Mouse (Mus musculus) stomach, embryonic 14.5 days (tissue): ENCODE results near the gene Bcam. TPM values are rescaled to one million over a fixed set of nuclear protein-coding genes. Genes with fewer than 3 reads are reported as not detected.

Experiments used
- ATAC-seq: fragments of 200-750 bp; cut with Nextera tagmentation; 2 replicates; pipeline ENCODE4 v1.8.0; 2017; ENCODE audit warnings: low read depth, moderate TSS enrichment; ENCODE audit not compliant: insufficient number of reproducible peaks, insufficient read depth, low FRiP score
- H3K27ac ChIP-seq: fragments of 300-500 bp; sonication (generic); 2 replicates; pipeline ENCODE4 v1.5.1; 2014; ENCODE audit warnings: mild to moderate bottlenecking, low read length, moderate library complexity, mixed read lengths
- H3K27me3 ChIP-seq: fragments of 300-500 bp; sonication (generic); 2 replicates; pipeline ENCODE4 v1.6.1; 2014; ENCODE audit warnings: low read length, control low read depth, mixed read lengths; ENCODE audit not compliant: control insufficient read depth, insufficient read depth
- H3K36me3 ChIP-seq: fragments of 300-500 bp; sonication (generic); 2 replicates; pipeline ENCODE4 v1.6.1; 2014; ENCODE audit warnings: mild to moderate bottlenecking, control low read depth, low read length, moderate library complexity, mixed read lengths; ENCODE audit not compliant: control insufficient read depth, insufficient read depth
- H3K4me1 ChIP-seq: fragments of 300-500 bp; sonication (generic); 2 replicates; pipeline ENCODE4 v1.6.1; 2014; ENCODE audit warnings: low read length, control low read depth, mixed read lengths; ENCODE audit not compliant: control insufficient read depth, insufficient read depth
- H3K4me2 ChIP-seq: fragments of 300-500 bp; sonication (generic); replicated peaks from 2 replicates; pipeline ENCODE4 v1.6.1; 2014; ENCODE audit warnings: low read depth, low read length, control low read depth
- H3K4me3 ChIP-seq: fragments of 300-500 bp; sonication (generic); 2 replicates; pipeline ENCODE4 v1.5.1; 2014; ENCODE audit warnings: low read depth, low read length, control low read depth
- H3K9ac ChIP-seq: fragments of 300-500 bp; sonication (generic); replicated peaks from 2 replicates; pipeline ENCODE4 v1.6.1; 2014; ENCODE audit warnings: low read depth, mild to moderate bottlenecking, control low read depth, low read length, moderate library complexity, mixed read lengths
- H3K9me3 ChIP-seq: fragments of 300-500 bp; sonication (generic); 2 replicates; pipeline ENCODE4 v1.6.1; 2016; ENCODE audit warnings: low read depth, low read length, control low read depth; ENCODE audit not compliant: control insufficient read depth
- WGBS: fragments of 180-500 bp; shearing (Covaris S2); extraction: QIAGEN DNeasy Blood & Tissue Kit; methylation state at CpG from one replicate; pipeline ENCODE4 v1.1.7; 2014; 5-methylcytosine and 5-hydroxymethylcytosine counted together
- polyA plus RNA-seq: library from polyadenylated mRNA; unstranded; fragments of >200 nt; fragmentation: Nextera tagmentation; extraction: Ambion mirVana; gene quantifications from 2 replicates; pipeline ENCODE4 v1.2.1, GENCODE M21; 2014

Bcam gene
- polyA plus RNA-seq, 1 experiment from 2014 or later, result 156 TPM

DNA sequence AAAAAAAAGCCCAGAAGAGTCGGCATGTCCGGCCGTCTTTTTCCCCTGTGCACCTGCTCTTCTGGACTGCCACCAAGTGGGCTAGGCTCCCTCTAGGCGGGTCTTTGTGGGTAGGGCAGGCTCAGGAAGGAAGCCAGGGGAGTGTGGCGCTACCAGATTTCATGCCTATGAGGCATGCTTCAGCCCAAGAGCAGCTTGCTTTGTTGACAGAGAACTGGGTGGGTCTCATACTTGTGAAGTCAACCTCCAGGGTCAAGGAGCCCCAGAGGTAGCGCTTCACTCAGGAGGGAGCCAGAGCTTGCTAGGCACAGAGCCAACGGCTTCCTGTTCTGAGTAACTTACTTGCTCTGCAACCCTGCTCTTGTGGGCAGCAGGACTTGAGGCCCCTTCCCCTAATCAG, 17.2 kb downstream of the Bcam start:
- H3K27me3 ChIP-seq, result no peaks in the 10 kb centered on the region
- no peak overlapping the region for H3K4me2 ChIP-seq
- H3K27ac ChIP-seq, result 0 out of 2 replicates have a peak overlapping the region, but pooled peaks have one; percentile 33
- WGBS, result 69% methylated on average over 7 of the region's 7 CpGs
- H3K9me3 ChIP-seq, result no peaks in the 10 kb centered on the region
- 0 out of 2 replicates have a peak, but pooled peaks cover 2% of the 10 kb centered on the region for H3K36me3 ChIP-seq
- ATAC-seq, result no peak
- H3K4me3 ChIP-seq, result no peak overlapping the region
- no peak overlapping the region for H3K9ac ChIP-seq
- H3K4me1 ChIP-seq, result peaks cover 15% of the 10 kb centered on the region; the same call in 1 of the 2 replicates

DNA sequence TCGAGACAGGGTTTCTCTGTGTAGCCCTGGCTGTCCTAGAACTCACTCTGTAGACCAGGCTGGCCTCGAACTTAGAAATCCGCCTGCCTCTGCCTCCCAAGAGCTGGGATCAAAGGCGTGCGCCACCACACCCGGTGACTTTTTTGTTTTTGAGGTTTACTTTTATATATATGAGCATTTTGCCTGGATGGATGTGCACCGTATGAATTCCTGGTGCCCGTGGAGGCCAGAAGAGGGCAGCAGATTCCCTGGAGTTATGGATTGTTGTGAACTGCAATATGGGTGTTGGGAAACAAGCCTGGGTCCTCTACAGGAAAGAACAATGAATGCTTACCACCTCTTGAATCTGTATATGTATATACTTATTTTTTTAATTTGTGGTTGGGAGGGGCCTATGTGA, 18.2 kb downstream of the Bcam start:
- WGBS, result 75% methylated on average over 8 of the region's 8 CpGs
- H3K4me2 ChIP-seq, result no peak overlapping the region
- no peak overlapping the region for H3K4me3 ChIP-seq
- H3K9ac ChIP-seq, result no peak overlapping the region
- H3K27ac ChIP-seq, result no peak overlapping the region
- no peaks in the 10 kb centered on the region for H3K9me3 ChIP-seq
- ATAC-seq, result no peak
- H3K4me1 ChIP-seq, result peaks cover 22% of the 10 kb centered on the region; the same call in 1 of the 2 replicates
- no peaks in the 10 kb centered on the region for H3K36me3 ChIP-seq
- no peaks in the 10 kb centered on the region for H3K27me3 ChIP-seq

DNA sequence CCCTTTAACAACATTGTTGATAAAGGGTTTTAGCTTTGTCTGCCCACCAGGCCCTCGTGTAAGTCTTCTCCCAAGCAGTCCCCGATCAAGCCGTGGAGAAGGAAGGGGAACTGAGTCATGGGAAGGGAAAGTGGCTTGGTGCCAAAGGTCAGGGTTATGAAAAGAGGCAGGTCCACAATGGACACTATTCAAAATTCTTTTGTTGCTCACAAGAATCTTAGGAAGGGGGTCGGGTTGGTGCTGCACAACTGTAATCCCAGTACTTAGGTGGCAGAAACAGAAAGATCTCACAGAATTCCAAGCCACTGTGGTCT, 19.8 kb downstream of the Bcam start:
- H3K27ac ChIP-seq, result peak overlapping the region; percentile 84; the same call in 1 of the 2 replicates
- WGBS, result 53% methylated on average over 4 of the region's 4 CpGs
- no peak for ATAC-seq
- H3K36me3 ChIP-seq, result no peaks in the 10 kb centered on the region
- H3K27me3 ChIP-seq, result no peaks in the 10 kb centered on the region
- H3K9me3 ChIP-seq, result no peaks in the 10 kb centered on the region
- H3K4me3 ChIP-seq, result no peak overlapping the region
- peak overlapping the region; percentile 50; the same call in 1 of the 2 replicates for H3K4me2 ChIP-seq
- no peak overlapping the region for H3K9ac ChIP-seq
- peaks cover 35% of the 10 kb centered on the region for H3K4me1 ChIP-seq

DNA sequence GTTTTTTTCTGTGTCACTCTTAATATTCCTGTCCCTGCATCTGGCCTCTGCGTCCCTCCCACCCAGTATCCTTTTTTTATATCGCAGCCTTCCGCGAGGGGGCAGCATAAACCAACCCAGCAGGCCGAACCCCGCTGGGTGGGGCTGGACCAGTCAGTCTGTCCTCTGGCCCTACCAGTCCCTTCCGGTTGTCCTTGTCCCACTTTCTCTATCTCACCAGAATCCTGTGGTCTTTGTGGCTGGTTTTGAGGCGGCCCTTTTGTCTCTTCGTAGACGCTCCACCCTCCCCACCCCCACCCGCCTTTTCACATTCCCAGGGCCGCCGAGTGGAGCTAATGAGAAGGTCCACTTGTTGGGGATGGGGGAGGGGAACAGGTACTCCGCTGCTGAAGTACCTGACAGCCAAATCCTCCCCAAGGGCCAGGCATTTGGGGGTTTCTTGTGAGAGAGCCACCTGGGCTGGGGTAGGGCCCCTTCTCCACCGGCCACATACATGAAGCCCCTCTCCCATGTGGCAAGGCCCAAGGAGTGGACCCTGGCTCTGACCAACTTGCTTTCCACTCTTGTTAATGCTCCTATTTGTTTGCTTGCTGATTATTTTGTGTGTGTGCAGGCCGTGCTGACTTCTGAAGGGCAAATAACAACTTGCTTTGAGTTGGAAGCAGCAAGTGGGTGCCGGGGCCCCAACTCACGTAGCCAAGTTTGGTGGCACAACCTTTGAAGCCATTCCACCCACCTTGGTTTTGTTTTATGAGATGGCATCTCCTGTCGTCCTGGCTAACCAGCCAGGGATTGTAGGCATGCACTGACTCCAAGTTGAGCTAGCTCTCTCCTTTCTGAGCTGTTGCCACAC, 20.4 kb downstream of the Bcam start, which contains the start of gene Nectin2:
Gene Nectin2 (minus strand): TSS at position 267 of the 853 bp plus-strand sequence.
- H3K4me2 ChIP-seq, result peak within 1 kb of the TSS; percentile 82

DNA sequence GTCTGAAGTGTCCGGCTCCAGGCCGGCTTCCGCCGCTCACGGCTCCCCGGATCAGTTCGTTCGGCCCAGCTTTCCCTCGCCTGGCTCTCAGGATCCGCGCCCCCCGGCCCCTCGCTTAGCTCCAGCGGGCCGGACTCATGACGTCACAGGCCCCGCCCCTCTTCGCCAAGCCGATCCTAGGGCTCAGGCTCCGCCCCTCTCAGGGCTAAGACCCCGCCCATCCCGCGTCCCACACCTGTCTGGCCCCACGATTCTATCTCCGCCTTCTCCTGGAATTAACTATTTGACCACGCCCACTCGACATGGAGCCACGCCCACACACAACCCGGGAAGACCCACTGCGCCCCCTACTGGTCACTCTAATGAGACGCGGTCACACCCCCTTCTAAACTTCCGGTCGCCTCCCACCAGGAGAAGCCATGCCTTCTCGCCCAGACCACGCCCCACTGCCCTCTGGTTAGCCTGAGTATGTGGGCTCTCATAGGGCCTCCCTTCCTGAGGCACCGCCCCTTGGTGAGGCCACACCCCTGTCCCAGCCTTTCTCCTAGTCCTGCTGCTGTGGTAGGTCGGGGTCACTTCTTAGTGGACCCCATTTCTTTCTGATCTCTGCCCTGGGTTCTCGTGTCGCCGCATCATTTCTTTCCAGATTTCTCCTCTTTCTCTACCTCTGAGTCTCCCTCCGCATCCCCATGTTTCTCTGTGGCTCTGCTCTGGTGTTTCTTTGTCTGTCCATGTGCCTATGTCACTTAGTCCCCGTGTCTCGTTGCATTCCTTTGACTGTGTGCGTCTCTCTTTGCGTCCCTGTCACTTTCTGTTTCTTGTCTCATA, 21.2 kb downstream of the Bcam start:
- Histone ChIP-seq H3K27me3 (no peaks in the 10 kb centered on the region), H3K36me3 (no peaks in the 10 kb centered on the region; the same call in 1 of the 2 replicates), H3K4me1 (peaks cover 42% of the 10 kb centered on the region), H3K9me3 (no peaks in the 10 kb centered on the region), H3K4me3 (peak overlapping the region; percentile 89), H3K27ac (peak overlapping the region; percentile 97), H3K4me2 (peak overlapping the region; percentile 82), H3K9ac (peak overlapping the region; percentile 95)
- ATAC-seq, result peak; percentile 90
- WGBS, result under 1% methylated on average over 46 of the region's 46 CpGs

More for the DNA sequence above, 20.4 kb downstream of the Bcam start, which contains the start of gene Nectin2:
- peak; percentile 74 for ATAC-seq
- Histone ChIP-seq H3K9ac (peak within 1 kb of the TSS; percentile 95), H3K4me3 (peak within 1 kb of the TSS; percentile 89), H3K36me3 (no peaks in the 10 kb centered on the region; the same call in 1 of the 2 replicates), H3K27ac (peak within 1 kb of the TSS; percentile 97), H3K27me3 (no peaks in the 10 kb centered on the region), H3K9me3 (no peaks in the 10 kb centered on the region), H3K4me1 (peaks cover 37% of the 10 kb centered on the region)
- 15% methylated on average over 19 of the region's 19 CpGs for WGBS

DNA sequence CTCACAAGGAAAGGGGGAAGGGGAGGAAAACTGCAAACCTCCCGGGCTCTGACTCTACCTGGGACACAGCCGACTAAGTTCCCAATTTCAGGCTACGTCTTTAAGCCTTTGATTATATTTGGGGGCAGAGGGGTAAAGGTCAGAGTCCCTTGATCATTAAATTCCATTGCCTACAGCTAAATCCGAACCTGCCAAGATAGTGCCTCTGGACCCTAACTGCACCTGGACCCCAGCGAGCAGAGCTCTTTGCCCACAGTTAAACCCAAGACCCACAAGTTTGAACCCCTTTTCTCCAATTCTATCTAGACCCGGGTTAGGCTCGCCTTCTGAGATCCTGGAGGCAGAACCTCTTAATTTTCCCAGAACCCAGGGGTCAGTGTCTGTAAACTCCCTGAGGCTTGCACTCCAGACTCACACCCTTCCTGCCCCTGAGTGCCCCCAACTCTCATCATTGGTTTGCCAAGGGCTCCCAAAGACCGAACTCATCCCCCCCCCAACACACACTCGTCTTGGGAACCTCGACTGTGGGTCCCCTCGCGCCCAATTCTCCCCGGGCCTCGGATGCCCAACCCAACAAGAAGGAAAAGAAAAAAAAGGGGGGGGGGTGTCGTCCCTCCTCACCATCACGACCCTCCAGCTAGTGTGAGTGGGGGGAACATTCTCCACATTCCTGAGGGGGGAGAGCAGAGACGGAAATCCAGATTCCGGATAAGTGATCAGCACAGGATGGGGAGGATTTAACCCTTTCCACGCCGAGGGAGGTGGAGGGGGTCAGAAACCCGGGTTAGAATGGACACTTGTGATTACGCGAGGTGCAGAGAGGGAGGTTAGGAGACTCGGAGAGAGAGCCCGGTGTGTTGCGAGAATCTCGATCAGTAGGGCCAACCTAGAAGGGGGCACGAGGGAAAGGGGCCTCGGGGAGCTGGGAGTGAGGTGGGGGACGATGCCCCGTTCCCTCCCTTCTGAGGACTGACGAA, 22.3 kb downstream of the Bcam start:
- H3K9me3 ChIP-seq, result no peaks in the 10 kb centered on the region
- peak overlapping the region; percentile 82 for H3K4me2 ChIP-seq
- peak overlapping the region; percentile 89 for H3K4me3 ChIP-seq
- no peak for ATAC-seq
- H3K27me3 ChIP-seq, result no peaks in the 10 kb centered on the region
- under 1% methylated on average over 32 of the region's 32 CpGs for WGBS
- peak overlapping the region; percentile 95 for H3K9ac ChIP-seq
- peaks cover 40% of the 10 kb centered on the region for H3K4me1 ChIP-seq
- peak overlapping the region; percentile 97 for H3K27ac ChIP-seq
- H3K36me3 ChIP-seq, result peaks cover 6% of the 10 kb centered on the region

DNA sequence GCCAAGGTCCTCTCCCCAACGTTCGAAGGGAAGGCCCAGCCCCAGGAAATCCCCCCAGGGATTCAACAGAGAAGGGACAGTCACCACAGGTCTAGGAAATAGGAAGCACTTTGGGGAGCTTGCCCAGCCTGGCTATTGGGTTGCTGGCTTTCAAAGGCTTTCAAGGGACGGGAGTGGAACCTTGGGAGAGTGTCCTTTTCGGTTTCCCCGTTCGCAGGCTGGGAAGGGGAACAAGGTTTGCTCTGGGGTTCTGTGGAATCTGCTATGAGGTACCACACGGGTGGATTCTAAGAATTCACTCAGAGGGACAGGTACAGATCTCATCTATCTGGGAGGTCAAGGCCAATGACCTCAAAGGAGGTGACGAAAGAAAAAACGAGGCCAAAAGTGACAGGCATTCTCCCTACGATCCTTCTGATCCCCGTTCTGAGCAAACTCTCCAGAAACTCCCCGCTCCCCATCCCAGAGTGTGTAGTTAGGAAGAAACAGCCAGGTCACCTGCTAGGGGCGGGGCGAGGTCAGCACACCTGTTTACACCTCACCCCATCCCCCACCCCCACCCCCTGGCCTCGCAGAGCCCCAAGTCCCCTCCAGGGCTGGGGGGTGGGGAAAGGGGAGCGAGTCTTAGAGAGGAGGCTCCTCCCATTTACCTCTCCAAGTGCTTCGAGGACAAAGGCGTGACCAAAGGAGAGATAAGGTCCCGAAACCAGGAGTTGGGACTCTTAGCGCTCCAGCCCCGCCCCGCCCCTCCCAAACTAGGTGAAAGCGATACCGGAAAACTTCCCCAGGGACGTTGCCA, 23.2 kb downstream of the Bcam start:
- Histone ChIP-seq H3K4me3 (peak overlapping the region; percentile 89), H3K27me3 (no peaks in the 10 kb centered on the region), H3K4me1 (peaks cover 42% of the 10 kb centered on the region), H3K36me3 (peaks cover 12% of the 10 kb centered on the region), H3K27ac (peak overlapping the region; percentile 97), H3K9me3 (no peaks in the 10 kb centered on the region), H3K9ac (peak overlapping the region; percentile 95; the same call in 1 of the 2 replicates), H3K4me2 (peak overlapping the region; percentile 82)
- 6% methylated on average over 25 of the region's 25 CpGs for WGBS
- ATAC-seq, result peak; percentile 23
